Mouse (Mus musculus): ENCODE results near the gene Aebp2. TPM values are rescaled to one million over a fixed set of nuclear protein-coding genes. Genes with fewer than 3 reads are reported as not detected.
"Not testable (repeated sequence)": the region's sequence is repeated elsewhere in the genome, so short reads cannot be mapped to it uniquely, and the experiment has no call there.

Gene Aebp2
- polyA plus RNA-seq, 1 experiment from 2014 or later, result 3.5 TPM

DNA sequence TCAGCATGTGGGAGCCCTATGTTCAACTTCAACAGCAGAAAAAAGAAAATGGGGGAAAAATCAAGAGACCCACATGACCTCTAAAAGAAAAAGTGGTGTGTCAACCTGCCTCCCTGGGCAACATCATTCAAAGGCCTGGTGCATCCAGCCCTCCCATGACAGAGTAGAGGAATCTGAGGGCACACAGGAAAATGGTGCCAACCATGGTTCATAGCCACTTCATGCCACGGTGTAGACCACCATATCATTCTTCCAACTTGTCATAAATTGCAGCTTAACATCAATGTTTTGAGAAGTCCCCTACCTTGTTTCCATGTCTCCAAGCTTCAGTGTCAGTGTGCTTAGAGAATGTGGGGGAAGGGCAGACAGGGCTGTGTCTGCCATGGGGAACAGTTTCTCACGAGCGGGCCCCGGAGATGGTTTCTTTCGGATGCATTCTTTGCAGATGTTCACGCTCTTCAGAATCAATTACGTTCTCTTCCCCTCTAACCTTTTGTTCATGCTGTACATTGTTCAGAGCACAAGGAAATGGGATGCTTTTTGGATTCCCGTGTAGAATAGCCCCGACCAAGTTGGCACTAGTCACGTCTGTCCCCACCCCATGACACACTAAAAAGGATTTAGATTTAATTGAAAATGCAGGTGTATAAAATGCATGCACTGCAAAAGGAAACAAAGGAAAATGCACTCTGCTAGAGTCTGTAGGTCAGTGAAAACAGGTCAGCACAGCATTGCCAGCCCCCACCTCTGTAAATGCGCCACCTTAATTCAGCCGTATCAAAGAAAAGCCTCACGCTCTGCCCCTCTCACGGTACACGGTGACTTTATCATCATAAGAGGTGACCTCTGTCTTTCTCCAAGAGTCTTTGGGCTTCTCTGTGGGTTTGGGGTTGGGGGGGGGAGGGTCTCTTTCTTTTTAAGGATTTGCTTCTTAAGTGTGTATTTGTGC lies 24.8 kb upstream of the Aebp2 start:
- no peak for TF ChIP-seq EP300 (IDR thresholded peaks at IDR 0.05; ENCODE audit: low read depth)
- no peak overlapping the region for H3K4me3 ChIP-seq (ENCODE audit: low read depth, low read length)
- H3K9ac ChIP-seq (replicated peaks), result no peak overlapping the region
- no peak overlapping the region for H3K4me2 ChIP-seq (ENCODE audit: low read depth, low read length)
- DNase-seq (no peak), ATAC-seq (no peak)
- 86% methylated on average over 15 of the region's 15 CpGs for WGBS (ENCODE audit: insufficient replicate concordance)
- no peaks in the 10 kb centered on the region; the same call in 1 of the 2 replicates for H3K4me1 ChIP-seq (ENCODE audit: insufficient read depth)
- peaks cover 7% of the 10 kb centered on the region for H3K36me3 ChIP-seq (replicated peaks; ENCODE audit: insufficient read depth, low read length)
- no peaks in the 10 kb centered on the region for H3K27me3 ChIP-seq (ENCODE audit: insufficient read depth, low read length)
- H3K9me3 ChIP-seq (ENCODE audit: low read length), result no peaks in the 10 kb centered on the region
- H3K27ac ChIP-seq (ENCODE audit: low read depth), result no peak overlapping the region

DNA sequence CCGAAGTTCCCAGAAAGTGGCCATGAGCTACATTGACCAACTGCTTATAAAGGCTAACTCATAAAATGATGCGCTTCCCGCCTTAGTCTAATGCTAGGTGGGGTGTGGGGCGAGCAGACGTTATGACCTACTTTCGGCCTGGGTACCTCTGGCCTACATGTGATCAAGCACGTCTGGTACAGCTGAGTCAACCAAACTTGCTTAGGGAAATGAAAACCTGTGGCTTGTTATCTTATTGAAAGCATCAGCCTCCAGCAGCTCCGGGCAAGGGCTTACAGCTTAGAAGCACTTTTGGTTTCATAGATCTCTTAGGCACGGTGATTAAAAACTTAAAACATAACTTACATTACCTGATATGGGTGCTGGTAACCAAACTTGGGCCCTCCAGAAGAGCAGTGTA lies 23.9 kb upstream of the Aebp2 start:
- TF ChIP-seq CTCF (IDR thresholded peaks at IDR 0.05; ENCODE audit: low read depth), result no peak
- no peak for TF ChIP-seq EP300 (IDR thresholded peaks at IDR 0.05; ENCODE audit: low read depth)
- H3K4me1 ChIP-seq (ENCODE audit: insufficient read depth), result no peaks in the 10 kb centered on the region; the same call in 1 of the 2 replicates
- ATAC-seq, result no peak
- H3K9ac ChIP-seq (replicated peaks), result no peak overlapping the region
- H3K27ac ChIP-seq (ENCODE audit: low read depth), result no peak overlapping the region
- H3K4me3 ChIP-seq (ENCODE audit: low read depth, low read length), result no peak overlapping the region
- H3K4me2 ChIP-seq (ENCODE audit: low read depth, low read length), result no peak overlapping the region
- H3K27me3 ChIP-seq (ENCODE audit: insufficient read depth, low read length), result no peaks in the 10 kb centered on the region
- no peak for DNase-seq
- H3K9me3 ChIP-seq (ENCODE audit: low read length), result no peaks in the 10 kb centered on the region
- peaks cover 7% of the 10 kb centered on the region for H3K36me3 ChIP-seq (replicated peaks; ENCODE audit: insufficient read depth, low read length)
- WGBS (ENCODE audit: insufficient replicate concordance), result 71% methylated on average over 9 of the region's 9 CpGs

DNA sequence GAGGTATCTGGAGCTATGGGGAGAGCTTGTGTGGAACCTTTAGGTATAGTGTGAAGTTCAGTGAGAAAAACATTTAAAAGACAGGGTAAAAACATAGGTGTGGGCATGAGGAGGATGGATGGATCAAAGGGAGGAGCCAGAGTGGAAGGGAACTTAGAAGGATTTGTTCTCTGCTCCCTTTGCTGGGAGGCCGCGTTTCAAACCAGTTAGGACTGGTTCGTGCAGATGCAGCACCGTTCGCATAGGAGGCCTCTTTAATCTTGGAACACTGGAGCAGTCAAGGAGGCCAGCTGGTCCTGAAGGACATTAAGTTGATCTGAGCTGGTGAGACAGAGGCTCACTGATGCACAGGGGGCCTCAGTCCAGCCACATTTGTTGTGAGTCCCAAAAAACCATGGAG lies 23.1 kb upstream of the Aebp2 start:
- no peak for TF ChIP-seq CTCF (IDR thresholded peaks at IDR 0.05; ENCODE audit: low read depth)
- no peak for TF ChIP-seq EP300 (IDR thresholded peaks at IDR 0.05; ENCODE audit: low read depth)
- H3K9me3 ChIP-seq (ENCODE audit: low read length), result no peaks in the 10 kb centered on the region
- H3K4me1 ChIP-seq (ENCODE audit: insufficient read depth), result no peaks in the 10 kb centered on the region; the same call in 1 of the 2 replicates
- H3K9ac ChIP-seq (replicated peaks), result no peak overlapping the region
- H3K36me3 ChIP-seq (replicated peaks; ENCODE audit: insufficient read depth, low read length), result peaks cover 7% of the 10 kb centered on the region
- ATAC-seq, result no peak
- H3K27ac ChIP-seq (ENCODE audit: low read depth), result no peak overlapping the region
- no peak overlapping the region for H3K4me3 ChIP-seq (ENCODE audit: low read depth, low read length)
- H3K4me2 ChIP-seq (ENCODE audit: low read depth, low read length), result no peak overlapping the region
- no peaks in the 10 kb centered on the region for H3K27me3 ChIP-seq (ENCODE audit: insufficient read depth, low read length)
- 91% methylated on average over 5 of the region's 5 CpGs for WGBS (ENCODE audit: insufficient replicate concordance)
- no peak for DNase-seq

DNA sequence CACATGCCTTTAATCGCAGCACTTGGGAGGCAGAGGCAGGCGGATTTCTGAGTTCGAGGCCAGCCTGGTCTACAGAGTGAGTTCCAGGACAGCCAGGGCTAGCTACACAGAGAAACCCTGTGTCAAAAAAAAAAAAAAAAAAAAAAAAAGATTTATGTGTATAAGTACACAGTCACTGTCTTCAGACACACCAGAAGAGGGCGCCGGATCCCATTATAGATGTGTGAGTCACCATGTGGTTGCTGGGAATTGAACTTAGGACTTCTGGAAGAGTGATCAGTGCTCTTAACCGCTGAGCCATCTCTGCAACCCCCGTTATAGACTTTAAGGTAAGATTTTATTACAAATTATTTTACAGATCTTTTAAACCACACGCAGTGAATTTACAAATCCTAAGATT lies 21.8 kb upstream of the Aebp2 start:
- not testable (repeated sequence) for H3K9me3 ChIP-seq (ENCODE audit: low read length); H3K4me1 ChIP-seq (ENCODE audit: insufficient read depth); DNase-seq; H3K27me3 ChIP-seq (ENCODE audit: insufficient read depth, low read length); H3K9ac ChIP-seq (replicated peaks); ATAC-seq; H3K36me3 ChIP-seq (replicated peaks; ENCODE audit: insufficient read depth, low read length); H3K4me3 ChIP-seq (ENCODE audit: low read depth, low read length); H3K4me2 ChIP-seq (ENCODE audit: low read depth, low read length); H3K27ac ChIP-seq (ENCODE audit: low read depth)
- TF ChIP-seq CTCF (IDR thresholded peaks at IDR 0.05; ENCODE audit: low read depth), result 0 out of 2 replicates have a peak, but pooled peaks have one; percentile 5
- 84% methylated on average over 8 of the region's 8 CpGs for WGBS (ENCODE audit: insufficient replicate concordance)

DNA sequence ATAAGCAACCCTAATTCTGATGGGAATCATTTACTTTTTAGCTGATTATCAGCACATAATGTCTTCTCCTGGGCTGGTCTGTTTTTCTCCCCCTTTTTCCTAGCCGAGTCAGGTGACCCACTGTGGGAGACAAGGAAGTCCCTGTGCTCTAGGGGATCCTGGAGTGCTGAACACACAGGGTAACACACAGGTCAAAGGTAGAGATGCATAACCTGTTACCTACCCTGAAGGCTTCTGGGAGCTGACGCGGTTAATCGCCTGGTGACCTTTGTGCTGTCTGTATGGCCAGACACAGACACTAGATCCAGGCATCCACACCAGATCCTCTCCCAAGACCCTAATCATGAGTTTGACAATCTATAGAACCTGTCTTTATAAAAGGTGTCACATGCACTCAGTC lies 21.3 kb upstream of the Aebp2 start:
- Histone ChIP-seq H3K9ac (replicated peaks) (no peak overlapping the region), H3K36me3 (replicated peaks; ENCODE audit: insufficient read depth, low read length) (peaks cover 7% of the 10 kb centered on the region), H3K9me3 (ENCODE audit: low read length) (no peaks in the 10 kb centered on the region), H3K4me3 (ENCODE audit: low read depth, low read length) (no peak overlapping the region), H3K4me2 (ENCODE audit: low read depth, low read length) (no peak overlapping the region), H3K27ac (ENCODE audit: low read depth) (no peak overlapping the region), H3K27me3 (ENCODE audit: insufficient read depth, low read length) (no peaks in the 10 kb centered on the region), H3K4me1 (ENCODE audit: insufficient read depth) (no peaks in the 10 kb centered on the region; the same call in 1 of the 2 replicates)
- WGBS (ENCODE audit: insufficient replicate concordance), result 69% methylated on average over 4 of the region's 4 CpGs
- DNase-seq (no peak), ATAC-seq (peak; percentile 62; the same call in 1 of the 2 replicates)
- TF ChIP-seq CTCF (IDR thresholded peaks at IDR 0.05; ENCODE audit: low read depth), result no peak
- TF ChIP-seq EP300 (IDR thresholded peaks at IDR 0.05; ENCODE audit: low read depth), result no peak

DNA sequence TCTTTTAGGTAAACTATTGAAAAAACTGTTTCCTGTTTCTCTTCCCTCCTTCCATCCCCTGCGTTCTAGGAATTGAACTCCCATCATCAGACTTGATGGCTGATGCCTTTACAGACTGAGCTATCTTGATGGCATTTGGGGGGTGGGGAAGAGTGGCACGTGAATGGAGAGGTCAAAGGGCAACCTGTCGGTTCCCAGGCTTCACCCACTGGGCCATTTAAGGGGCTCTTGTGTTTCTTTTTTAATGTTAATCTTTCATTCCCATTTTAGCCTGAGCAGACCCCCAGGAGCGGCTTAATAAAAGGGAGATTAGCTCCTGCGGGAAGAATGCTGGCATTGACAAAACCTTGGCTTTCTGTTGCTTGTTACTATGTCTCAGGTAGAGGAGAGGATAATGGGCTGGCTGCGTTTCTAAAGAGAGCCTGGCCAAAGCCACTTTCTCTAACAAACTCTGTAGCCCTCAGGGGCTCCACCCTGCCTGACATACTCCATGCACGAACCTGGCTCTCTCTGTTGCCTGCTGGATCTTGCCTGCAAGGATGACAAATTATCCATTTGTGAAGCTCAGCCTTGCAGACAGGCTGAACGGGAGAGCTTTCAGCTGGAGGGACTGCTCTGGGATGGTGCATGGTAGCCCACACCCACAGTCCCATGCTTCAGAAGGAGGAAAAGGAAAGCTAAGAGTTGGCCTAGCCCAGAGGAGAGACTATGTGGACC lies 19.1 kb upstream of the Aebp2 start:
- 49% methylated on average over 8 of the region's 8 CpGs for WGBS (ENCODE audit: insufficient replicate concordance)
- no peaks in the 10 kb centered on the region for H3K9me3 ChIP-seq (ENCODE audit: low read length)
- DNase-seq, result no peak
- no peaks in the 10 kb centered on the region for H3K27me3 ChIP-seq (ENCODE audit: insufficient read depth, low read length)
- no peak overlapping the region for H3K27ac ChIP-seq (ENCODE audit: low read depth)
- no peak for ATAC-seq
- no peak overlapping the region for H3K4me2 ChIP-seq (ENCODE audit: low read depth, low read length)
- H3K4me1 ChIP-seq (ENCODE audit: insufficient read depth), result no peaks in the 10 kb centered on the region; the same call in 1 of the 2 replicates
- no peak overlapping the region for H3K9ac ChIP-seq (replicated peaks)
- no peak for TF ChIP-seq EP300 (IDR thresholded peaks at IDR 0.05; ENCODE audit: low read depth)
- H3K36me3 ChIP-seq (replicated peaks; ENCODE audit: insufficient read depth, low read length), result no peaks in the 10 kb centered on the region
- no peak overlapping the region for H3K4me3 ChIP-seq (ENCODE audit: low read depth, low read length)
